Mouse (Mus musculus) MEL (cell line): ENCODE data around the gene Gm3327. TPM values are rescaled to one million over a fixed set of nuclear protein-coding genes. Genes with fewer than 3 reads are reported as not detected.
"Not testable (repeated sequence)": the region's sequence is repeated elsewhere in the genome, so short reads cannot be mapped to it uniquely, and the experiment has no call there.

Experiments
- DNase-seq: peaks from one replicate; pipeline ENCODE4 v3.0.0; 2011; ENCODE audit warnings: low read depth, low spot score
- H3K27ac ChIP-seq: 2 replicates; pipeline ENCODE4 v1.5.1; 2012; ENCODE audit warnings: low read depth, mild to moderate bottlenecking, control low read depth, low read length, moderate library complexity; ENCODE audit not compliant: control insufficient read depth
- H3K27me3 ChIP-seq, 2 experiments: fragments of 150-350 bp in 1 of 2; sonication (generic) in 1 of 2; 2 replicates each; pipeline ENCODE4 v1.6.1; 2012; ENCODE audit warnings: low read length in 2 of 2, mild to moderate bottlenecking in 2 of 2, improper control_type of control experiment in 1 of 2, moderate library complexity in 1 of 2; ENCODE audit not compliant: insufficient read depth in 2 of 2, control insufficient read depth in 1 of 2
- H3K36me3 ChIP-seq, 2 experiments: 2 replicates each; pipeline ENCODE4 v1.6.1; 2012 to 2014; ENCODE audit warnings: low read length in 2 of 2, improper control_type of control experiment in 1 of 2, inconsistent platforms in 1 of 2, mild to moderate bottlenecking in 1 of 2; ENCODE audit not compliant: insufficient read depth in 2 of 2, control insufficient read depth in 1 of 2
- H3K4me1 ChIP-seq, 2 experiments: fragments of 150-350 bp in 1 of 2; sonication (generic) in 1 of 2; 2 replicates each; pipeline ENCODE4 v1.6.1; 2012; ENCODE audit warnings: low read length in 2 of 2, improper control_type of control experiment in 1 of 2, mild to moderate bottlenecking in 1 of 2; ENCODE audit not compliant: insufficient read depth in 2 of 2, control insufficient read depth in 1 of 2
- H3K4me3 ChIP-seq, 2 experiments: fragments of 150-350 bp in 1 of 2; sonication (generic) in 1 of 2; 2 replicates each; pipeline ENCODE4 v1.5.1; 2012; ENCODE audit warnings: low read depth in 2 of 2, low read length in 2 of 2, mild to moderate bottlenecking in 2 of 2, moderate library complexity in 2 of 2, control low read depth in 1 of 2, improper control_type of control experiment in 1 of 2; ENCODE audit not compliant: control insufficient read depth in 1 of 2, insufficient read depth in 1 of 2
- H3K79me2 ChIP-seq: 2 replicates; pipeline ENCODE4 v1.6.1; 2012; ENCODE audit warnings: mild to moderate bottlenecking, low read length, moderate library complexity; ENCODE audit not compliant: control insufficient read depth, poor library complexity, insufficient read depth
- H3K9ac ChIP-seq: 2 replicates; pipeline ENCODE4 v1.6.1; 2012; ENCODE audit warnings: low read depth, mild to moderate bottlenecking, control low read depth, low read length, moderate library complexity; ENCODE audit not compliant: control insufficient read depth, poor library complexity, severe bottlenecking
- H3K9me3 ChIP-seq: fragments of 150-350 bp; sonication (generic); replicated peaks from 2 replicates; pipeline ENCODE4 v1.6.1; 2012; ENCODE audit warnings: mild to moderate bottlenecking, low read length, improper control_type of control experiment, moderate library complexity; ENCODE audit not compliant: insufficient read depth
- polyA plus RNA-seq, 2 experiments: library from polyadenylated mRNA; stranded (reverse) in 1 of 2; unstranded in 1 of 2; fragments of >175 nt in 1 of 2; fragments of >200 nt in 1 of 2; gene quantifications; 2 replicates each; pipeline versions ENCODE4 v1.2.1 to v1.2.4; 2012; ENCODE audit warnings: low replicate concordance in 2 of 2, low read depth in 1 of 2; ENCODE audit not compliant: insufficient read length in 2 of 2, insufficient read depth in 1 of 2, missing spikeins in 1 of 2
- total RNA-seq: library from RNA; depleted of rRNA; stranded (reverse); fragments of 300-350 nt; gene quantifications from 2 replicates; pipeline ENCODE4 v1.2.3, GENCODE M21; 2012; rRNA removed

The Gm3327 gene
- total RNA-seq (not detected in 2 replicates), polyA plus RNA-seq (not detected)

DNA sequence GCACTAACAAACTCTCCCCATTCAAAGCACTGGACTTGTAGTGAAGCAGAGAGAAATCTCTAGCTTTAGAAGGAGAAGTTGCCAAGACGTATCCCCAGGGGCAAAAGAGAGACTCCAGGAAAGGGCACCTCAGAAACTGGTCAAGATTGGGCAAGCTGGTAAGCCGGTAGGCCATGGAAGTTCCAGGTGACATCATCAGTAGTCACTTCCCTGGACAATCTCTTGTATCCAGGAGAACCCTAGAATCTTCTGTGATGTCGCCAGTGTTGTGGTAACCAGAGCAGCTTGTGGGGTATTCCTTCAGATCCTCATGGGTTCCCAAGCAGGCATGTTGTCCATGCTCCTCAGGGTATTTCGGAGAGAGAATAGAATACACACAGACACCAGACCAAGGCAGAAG lies at the start of gene Gm3327:
Gene Gm3327, plus strand, starts transcription at position 301 of the 400 bp plus-strand sequence.
- H3K36me3 ChIP-seq, DNase-seq, H3K9ac ChIP-seq, H3K27ac ChIP-seq, H3K4me1 ChIP-seq, H3K9me3 ChIP-seq, H3K79me2 ChIP-seq, H3K27me3 ChIP-seq, H3K4me3 ChIP-seq: not testable (repeated sequence)

DNA sequence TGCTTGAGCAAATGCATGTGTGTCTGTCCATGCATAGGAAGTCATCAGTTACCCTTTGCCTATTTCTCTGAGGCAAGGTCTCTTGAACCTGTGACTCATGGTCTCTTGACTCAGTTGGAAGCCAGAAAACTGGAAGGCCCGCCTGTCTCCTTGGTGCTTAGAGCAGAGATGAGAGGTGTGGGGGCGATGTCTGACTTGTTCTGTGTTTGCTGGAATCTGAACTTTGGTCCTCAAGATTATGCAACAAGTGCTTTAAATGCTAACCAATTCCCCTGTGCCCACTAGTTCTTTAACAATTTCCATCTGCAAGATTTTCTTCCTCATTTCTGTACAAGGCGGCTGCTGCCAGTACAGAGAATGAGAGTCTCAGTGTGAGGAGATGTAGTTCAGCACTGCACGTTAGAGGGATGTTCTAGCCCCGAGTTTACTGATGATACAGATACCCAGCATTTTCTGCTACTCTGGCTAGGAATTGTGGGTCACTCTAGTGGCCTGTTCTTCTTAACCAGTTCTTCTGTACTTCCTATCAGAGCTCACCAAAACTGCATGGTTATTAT lies 45.8 kb upstream of the Gm3327 start:
- not testable (repeated sequence) for H3K27ac ChIP-seq, H3K4me1 ChIP-seq, H3K27me3 ChIP-seq, H3K79me2 ChIP-seq, H3K9me3 ChIP-seq, H3K36me3 ChIP-seq, DNase-seq, H3K9ac ChIP-seq, H3K4me3 ChIP-seq

DNA sequence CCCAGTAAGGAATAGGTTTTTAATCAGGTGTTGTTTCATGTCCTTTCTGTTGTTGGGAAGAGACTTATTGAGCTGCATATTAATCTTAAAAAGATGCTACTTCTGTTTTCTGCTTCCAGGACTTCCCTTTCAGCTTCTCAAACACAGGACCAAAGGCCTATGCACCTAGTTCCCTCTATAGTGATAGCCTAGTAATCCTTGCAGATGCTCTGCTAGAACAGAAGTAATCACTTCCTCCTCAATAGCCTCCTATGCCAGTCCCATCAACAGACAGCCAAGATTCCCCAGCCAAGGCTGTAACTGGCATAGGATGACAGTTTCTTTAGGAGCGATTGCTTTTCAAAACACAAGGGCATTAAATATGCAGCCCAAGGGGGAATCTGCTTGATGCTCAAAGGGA lies 37.1 kb upstream of the Gm3327 start:
- H3K9me3 ChIP-seq, DNase-seq, H3K9ac ChIP-seq, H3K4me3 ChIP-seq, H3K79me2 ChIP-seq, H3K36me3 ChIP-seq, H3K27ac ChIP-seq, H3K27me3 ChIP-seq, H3K4me1 ChIP-seq: not testable (repeated sequence)

DNA sequence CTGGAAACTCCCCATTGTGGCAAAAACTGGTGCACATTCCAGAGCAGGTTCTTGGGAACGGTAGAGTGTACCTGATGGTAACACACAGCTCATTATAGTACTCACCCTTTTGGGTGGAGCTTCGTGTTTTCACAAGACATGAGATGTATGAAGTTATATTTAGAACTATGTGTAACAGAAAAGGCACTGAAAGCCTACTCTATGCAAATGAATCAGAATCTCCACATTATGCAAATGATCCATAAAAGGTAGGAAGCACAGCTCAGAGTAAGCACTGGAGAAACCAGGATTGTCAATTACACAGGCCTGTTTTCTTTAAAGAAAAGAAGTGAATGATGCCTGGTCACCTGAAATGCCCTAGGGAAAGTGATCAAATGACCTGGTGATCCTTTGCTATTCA lies 36.1 kb upstream of the Gm3327 start:
- H3K27ac ChIP-seq, H3K36me3 ChIP-seq, H3K9ac ChIP-seq, H3K27me3 ChIP-seq, H3K4me1 ChIP-seq, H3K4me3 ChIP-seq, H3K79me2 ChIP-seq, H3K9me3 ChIP-seq, DNase-seq: not testable (repeated sequence)

DNA sequence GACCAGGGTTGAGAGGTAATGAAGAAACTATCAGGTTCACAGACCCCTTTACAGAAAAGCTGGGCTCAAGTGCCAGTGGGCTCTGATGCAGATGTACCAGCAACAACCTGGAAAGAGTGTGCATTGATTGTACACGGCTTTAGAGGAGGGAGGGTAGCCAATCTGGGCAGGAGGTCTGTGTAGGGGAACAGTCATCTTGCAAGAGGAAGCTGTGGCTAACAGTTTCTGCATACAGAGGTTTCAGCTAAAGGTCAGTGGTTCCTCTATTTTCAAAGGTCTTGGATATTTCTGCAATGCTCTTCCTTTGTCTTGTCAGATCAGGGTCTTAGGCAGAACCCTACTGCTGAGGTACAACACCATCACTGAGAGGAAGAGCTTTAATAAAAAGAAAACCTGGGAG lies 32.1 kb upstream of the Gm3327 start:
- H3K27ac ChIP-seq, H3K4me3 ChIP-seq, H3K4me1 ChIP-seq, DNase-seq, H3K9ac ChIP-seq, H3K9me3 ChIP-seq, H3K36me3 ChIP-seq, H3K79me2 ChIP-seq, H3K27me3 ChIP-seq: not testable (repeated sequence)

DNA sequence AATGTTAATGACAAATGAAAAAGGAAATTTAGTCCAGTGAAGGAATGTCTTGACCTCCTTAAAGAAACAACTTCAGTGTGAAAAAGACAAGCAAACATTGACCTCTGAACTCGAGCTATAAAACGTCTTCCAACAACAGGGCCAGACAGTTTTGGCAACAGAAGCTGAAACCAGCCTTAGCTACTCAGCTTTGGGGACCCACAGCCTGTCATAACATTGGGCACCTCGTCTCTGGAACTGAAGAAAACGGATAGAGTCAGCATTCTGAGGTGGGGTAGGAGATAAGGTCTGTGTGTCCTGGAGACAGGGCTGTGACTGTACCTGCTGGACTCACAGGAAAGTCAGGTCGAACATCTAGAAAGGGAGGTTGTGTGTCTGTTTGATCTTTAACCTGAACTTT lies 29.2 kb upstream of the Gm3327 start:
- not testable (repeated sequence) for H3K27ac ChIP-seq, H3K36me3 ChIP-seq, H3K9ac ChIP-seq, H3K9me3 ChIP-seq, H3K79me2 ChIP-seq, H3K4me3 ChIP-seq, H3K27me3 ChIP-seq, DNase-seq, H3K4me1 ChIP-seq

DNA sequence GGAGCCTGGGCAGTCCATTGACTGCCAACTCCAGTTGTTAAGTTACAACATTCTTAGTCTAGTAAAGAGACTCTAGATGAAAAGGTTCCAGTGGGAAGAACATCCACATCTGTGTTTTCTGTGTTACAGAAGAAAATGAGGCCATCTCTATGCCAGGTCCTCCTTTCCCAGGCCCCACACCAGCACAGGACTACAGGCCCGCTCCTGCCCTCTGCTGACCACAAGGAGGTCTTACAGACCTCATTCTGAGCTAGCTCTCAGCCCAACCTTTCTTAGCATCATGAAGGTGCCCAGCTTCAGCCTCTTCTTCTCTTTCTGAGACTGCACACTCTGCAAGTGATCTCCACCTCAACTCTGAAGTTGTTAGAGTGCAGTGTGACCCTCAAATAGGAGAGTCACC lies 23.6 kb upstream of the Gm3327 start:
- H3K27me3 ChIP-seq, H3K9me3 ChIP-seq, H3K36me3 ChIP-seq, H3K4me1 ChIP-seq, H3K79me2 ChIP-seq, H3K27ac ChIP-seq, H3K4me3 ChIP-seq, DNase-seq, H3K9ac ChIP-seq: not testable (repeated sequence)
